ENCODE assay signal across 35 mouse cellular contexts in the genomic region with DNA sequence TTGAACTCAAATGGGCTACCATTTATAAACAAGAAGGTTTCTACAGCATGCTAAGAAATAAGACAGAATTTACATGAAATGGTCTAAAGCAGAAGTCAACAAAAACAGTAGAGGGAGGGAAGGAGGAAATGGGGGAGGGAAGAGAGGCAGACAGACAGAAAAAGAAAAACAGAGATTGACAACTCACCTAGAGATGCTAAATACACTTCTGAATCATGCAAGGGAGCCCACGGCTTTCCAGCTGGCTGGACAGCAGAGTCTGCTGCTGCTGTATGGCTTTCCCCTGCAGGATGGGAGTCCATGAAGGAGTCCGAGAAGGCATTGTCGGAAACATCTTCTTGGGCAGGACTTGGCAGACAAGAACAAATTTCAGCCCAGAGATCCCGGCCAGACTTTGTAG.
"Had no signal": no experiment of that assay in that cellular context is flagged by ENCODE, and none has a peak within 500 bp of the region (broad histone marks: within the 10 kb centered on the region; RNA-seq: fewer than 3 reads in every experiment).

No protein-coding gene starts in this region.

- H3K27ac ChIP-seq: heart, embryonic 13.5 days; heart, embryonic 15.5 days; hindbrain, embryonic 10.5 days; hindbrain, embryonic 12.5 days; hindbrain, embryonic 13.5 days; hindbrain, embryonic 14.5 days; hindbrain, embryonic 15.5 days; hindbrain, postnatal 0 days; intestine, embryonic 15.5 days; kidney, embryonic 15.5 days; kidney, postnatal 0 days; layer of hippocampus, adult 2 months had no signal

- H3K4me3 ChIP-seq: heart, embryonic 12.5 days; heart, embryonic 13.5 days; heart, embryonic 15.5 days; hindbrain, embryonic 10.5 days; hindbrain, embryonic 12.5 days; hindbrain, embryonic 13.5 days; hindbrain, embryonic 15.5 days; intestine, embryonic 15.5 days; kidney, embryonic 15.5 days; layer of hippocampus, adult 2 months had no signal

- H3K4me2 ChIP-seq: heart, embryonic 11.5 days; heart, embryonic 12.5 days; heart, embryonic 13.5 days; heart, embryonic 15.5 days; hindbrain, embryonic 12.5 days; hindbrain, embryonic 13.5 days; hindbrain, embryonic 14.5 days; hindbrain, embryonic 15.5 days; intestine, embryonic 15.5 days; kidney, embryonic 15.5 days had no signal

- H3K9ac ChIP-seq: heart, embryonic 12.5 days; heart, embryonic 13.5 days; heart, embryonic 15.5 days; hindbrain, embryonic 12.5 days; hindbrain, embryonic 13.5 days; hindbrain, embryonic 14.5 days; hindbrain, embryonic 15.5 days; intestine, embryonic 15.5 days; kidney, embryonic 15.5 days had no signal

- DNase-seq: heart, adult 18-20 months; heart, postnatal 10 days; heart, postnatal 14 days; heart, postnatal 36 days; heart, postnatal 4 days; kidney, adult 11 months; kidney, adult 18-20 months; kidney, adult 2 months; kidney, adult 8-10 months; kidney, adult 9 months; kidney, postnatal 10 days; kidney, postnatal 14 days; kidney, postnatal 25 days; kidney, postnatal 36 days; kidney, postnatal 4 days; layer of hippocampus, adult 9-11 months; layer of hippocampus, postnatal 36 days had no signal

- ATAC-seq: hindbrain, embryonic 16.5 days; hindbrain, postnatal 0 days; inflammation-experienced regulatory T-cells, adult 6 months; intestine, embryonic 15.5 days; intestine, embryonic 16.5 days; intestine, postnatal 0 days had no signal

- H3K9me3 ChIP-seq: heart, embryonic 12.5 days; heart, embryonic 13.5 days; heart, embryonic 15.5 days; hindbrain, embryonic 10.5 days; hindbrain, embryonic 12.5 days; hindbrain, embryonic 13.5 days; hindbrain, embryonic 15.5 days; intestine, embryonic 15.5 days; kidney, embryonic 15.5 days had no signal

- H3K27me3 ChIP-seq: heart, embryonic 12.5 days; hindbrain, embryonic 12.5 days; hindbrain, embryonic 15.5 days; intestine, embryonic 15.5 days; kidney, embryonic 15.5 days had no signal
